Mouse (Mus musculus) frontal cortex, postnatal 36 days (tissue): ENCODE measurements at regions not wholly inside any gene's neighbourhood (a gene's known extent, or its start where the extent isn't known, plus 50 kb on each side); places are given as distances from the start of the nearest gene placed in this dataset.
A peak's percentile ranks its signal among the peaks of the same experiment; 100 is the strongest.

Source experiments
- DNase-seq, 2 experiments: peaks; one replicate each; pipeline ENCODE4 v3.0.0; 2022; ENCODE audit warnings: low spot score in 2 of 2

DNA sequence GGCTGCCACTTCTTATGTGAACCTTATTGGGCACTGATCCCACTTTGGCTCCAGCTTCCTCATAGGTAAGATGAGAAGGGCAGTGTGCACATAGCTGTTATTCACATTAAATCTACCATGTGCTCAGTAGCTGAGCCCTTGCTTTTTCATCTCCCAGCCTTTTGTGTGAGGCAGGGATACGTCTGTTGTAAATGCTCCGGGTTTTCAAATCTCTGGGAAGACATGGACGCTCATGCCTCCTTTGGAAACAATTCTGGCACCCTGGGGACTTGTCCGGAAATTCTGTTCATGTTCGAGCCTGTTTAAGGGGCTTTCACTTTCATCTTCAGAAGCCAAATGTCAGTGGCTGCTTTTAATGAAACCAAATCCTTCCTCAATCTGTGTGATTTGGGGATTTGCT lies 312.7 kb downstream of the Bcl11a start:
- DNase-seq, result no peak

- no peak for DNase-seq
These were observed 313.5 kb downstream of the Bcl11a start for GRCm38 (mm10) chr11:24391385-24391784.

DNA sequence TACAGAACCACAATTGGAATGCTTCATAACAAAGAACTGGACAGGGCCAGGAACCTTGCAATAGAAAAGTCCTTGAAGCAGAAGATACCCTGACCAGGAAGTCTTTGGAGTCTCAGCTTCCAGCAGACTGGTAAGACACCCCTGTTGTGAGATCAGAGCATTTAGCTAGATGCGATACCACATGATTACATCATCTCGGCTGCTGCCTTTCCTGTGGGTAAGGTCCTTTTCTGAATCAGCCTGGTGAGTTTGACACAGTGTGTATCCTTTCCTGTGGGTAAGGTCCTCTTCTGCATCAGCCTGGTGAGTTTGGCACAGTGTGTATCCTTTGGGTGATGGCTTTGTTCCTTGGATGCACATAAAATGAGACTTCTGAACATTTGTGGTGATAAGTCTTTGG lies 317.6 kb downstream of the Bcl11a start:
- no peak for DNase-seq

GRCm38 (mm10) chr11:24396911-24397310 lies 319.1 kb downstream of the Bcl11a start:
- no peak for DNase-seq

- no peak for DNase-seq
These were observed 319.9 kb downstream of the Bcl11a start for GRCm38 (mm10) chr11:24397710-24398109.

DNA sequence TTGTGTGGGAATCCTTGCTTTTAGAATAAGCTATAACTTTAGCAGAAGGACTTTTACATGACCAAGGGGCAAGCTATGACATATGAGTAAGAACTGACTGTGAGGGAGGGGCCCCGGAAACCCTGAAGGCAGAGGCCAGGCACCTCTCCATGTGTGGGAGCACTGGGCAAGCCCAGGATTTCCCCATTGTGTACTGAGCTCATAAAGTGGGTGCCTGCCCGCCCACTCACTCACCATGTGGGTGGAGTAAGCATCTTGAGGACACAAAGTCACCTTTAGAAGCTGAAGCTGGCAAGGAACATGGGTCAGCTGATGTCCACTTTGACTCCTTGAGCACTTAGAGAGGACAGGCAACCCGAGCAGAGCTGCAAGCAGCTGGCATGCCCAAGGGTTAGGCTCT lies 323.3 kb downstream of the Bcl11a start:
- no peak for DNase-seq

DNA sequence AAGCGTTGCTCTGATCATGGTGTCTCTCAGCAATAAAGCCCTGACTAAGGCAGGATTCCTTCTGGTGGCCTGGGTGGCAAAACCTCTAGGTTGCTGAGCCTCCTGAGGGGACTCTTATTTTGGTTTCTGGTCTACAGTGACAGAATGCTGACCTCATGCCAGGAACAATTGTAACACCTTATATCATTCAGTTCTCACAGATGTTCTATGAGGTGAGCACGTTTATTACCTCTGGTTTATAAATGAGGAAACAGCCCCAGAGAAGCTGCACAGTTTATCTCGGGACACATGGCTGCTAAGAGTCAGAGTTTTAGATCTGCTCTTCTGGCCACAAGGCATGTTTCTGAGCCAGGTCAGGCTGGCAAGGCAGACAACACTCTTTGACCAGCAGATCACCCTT lies 324.3 kb downstream of the Bcl11a start:
- no peak for DNase-seq

DNA sequence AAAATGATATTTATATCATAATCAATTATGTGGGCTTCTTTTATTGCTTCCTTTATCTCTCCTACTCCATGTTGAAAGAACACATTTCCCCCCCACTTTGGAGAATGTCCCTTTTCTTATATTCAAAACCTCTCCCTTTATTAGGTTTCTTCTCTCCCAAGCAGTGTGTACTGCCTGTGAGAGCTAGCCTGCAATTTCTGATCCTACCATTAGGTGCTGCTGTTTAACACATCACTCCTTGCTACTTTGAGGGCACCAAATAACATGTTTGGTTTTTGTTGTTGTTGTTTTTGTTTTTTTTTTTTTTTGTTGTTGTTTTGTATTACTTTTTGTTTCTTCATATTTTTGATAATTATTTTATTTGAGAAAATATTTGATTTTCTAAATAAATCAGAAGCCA lies 336.9 kb downstream of the Bcl11a start:
- DNase-seq, result peak in 1 of 2 experiments; percentile 29

GRCm38 (mm10) chr11:24422066-24422775 lies 344.4 kb downstream of the Bcl11a start:
- DNase-seq, result peak in 1 of 2 experiments; percentile 2

- DNase-seq, result no peak
These were observed 345.4 kb downstream of the Bcl11a start for GRCm38 (mm10) chr11:24423278-24423677.

- DNase-seq, result no peak
These were observed 349.4 kb downstream of the Bcl11a start for GRCm38 (mm10) chr11:24426995-24427883.

GRCm38 (mm10) chr11:24448608-24449007 lies 370.8 kb downstream of the Bcl11a start:
- no peak for DNase-seq

GRCm38 (mm10) chr11:24452267-24452666 lies 374.4 kb downstream of the Bcl11a start:
- DNase-seq, result peak in 1 of 2 experiments; percentile 11

DNA sequence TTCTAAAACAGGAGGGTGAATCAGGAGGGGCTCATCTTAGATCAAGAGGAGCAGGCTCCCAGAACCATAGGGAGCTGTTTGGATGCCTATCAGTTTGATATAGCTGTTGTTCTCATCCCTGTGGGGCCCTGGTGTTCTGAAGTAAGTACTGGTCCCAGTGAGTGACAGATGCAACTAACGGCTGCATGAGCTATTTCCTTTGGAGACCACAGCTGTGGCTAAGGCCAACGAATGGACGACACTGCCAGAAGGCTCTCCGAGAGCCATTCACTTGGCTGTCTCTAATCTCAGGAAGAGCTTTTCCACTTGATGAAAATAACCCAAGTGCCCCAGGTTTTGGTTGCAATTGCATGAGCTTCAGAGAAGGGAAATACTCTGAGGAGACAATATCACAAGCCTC lies 386.8 kb downstream of the Bcl11a start:
- DNase-seq, result no peak

DNA sequence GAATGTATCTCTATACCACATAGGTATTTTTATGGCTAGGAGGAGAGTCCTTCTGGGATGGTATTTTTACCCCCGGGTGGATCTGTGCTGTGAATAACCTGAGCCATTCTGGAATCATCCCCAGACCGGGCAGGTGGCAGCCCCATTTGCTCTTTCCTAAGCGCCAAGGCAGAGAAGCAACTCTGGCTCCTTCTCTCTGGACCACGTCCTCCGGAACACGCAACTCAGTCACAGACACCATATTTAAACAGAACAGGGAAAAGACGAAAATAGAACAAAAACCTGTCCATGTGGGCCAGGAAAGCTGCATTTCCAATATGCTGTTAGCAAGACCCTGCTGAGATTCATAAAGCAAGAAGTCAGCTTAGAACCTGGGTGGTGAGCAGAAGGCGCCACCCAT lies 389.6 kb downstream of the Bcl11a start:
- peak in 1 of 2 experiments; percentile 30 for DNase-seq

- no peak for DNase-seq
These were observed 392.6 kb downstream of the Bcl11a start for GRCm38 (mm10) chr11:24470469-24470868.

- no peak for DNase-seq
These were observed 394.9 kb downstream of the Bcl11a start for GRCm38 (mm10) chr11:24472617-24473367.

GRCm38 (mm10) chr11:24473368-24474010 lies 395.6 kb downstream of the Bcl11a start:
- peak in 1 of 2 experiments; percentile 43 for DNase-seq

- DNase-seq, result no peak
These were observed 425.0 kb downstream of the Bcl11a start for GRCm38 (mm10) chr11:24502722-24503424.

DNA sequence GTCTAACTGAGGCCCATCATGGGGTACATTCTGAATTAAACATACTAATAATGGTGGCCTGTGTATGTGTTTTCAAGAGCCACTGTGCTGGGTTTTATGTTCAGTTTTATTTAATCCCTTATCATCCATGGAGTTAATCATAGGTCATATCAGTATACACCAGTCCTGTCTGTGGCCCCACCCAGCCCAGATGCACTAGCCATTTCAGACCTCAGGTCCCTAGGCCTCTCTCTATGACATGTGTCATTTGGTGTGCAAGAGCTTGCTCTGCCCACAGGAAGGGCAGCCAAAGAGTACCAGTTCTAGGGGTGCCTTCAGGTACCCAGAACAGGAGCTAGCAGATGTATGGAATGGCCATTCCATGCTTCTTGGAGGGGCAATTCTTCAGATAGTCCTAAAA lies 437.7 kb downstream of the Bcl11a start:
- no peak for DNase-seq

GRCm38 (mm10) chr11:24535462-24535861 lies 457.6 kb downstream of the Bcl11a start:
- no peak for DNase-seq
